Mouse (Mus musculus): ENCODE results near the gene Gm17019.
"Not testable (repeated sequence)": the region's sequence is repeated elsewhere in the genome, so short reads cannot be mapped to it uniquely, and the experiment has no call there.

DNA sequence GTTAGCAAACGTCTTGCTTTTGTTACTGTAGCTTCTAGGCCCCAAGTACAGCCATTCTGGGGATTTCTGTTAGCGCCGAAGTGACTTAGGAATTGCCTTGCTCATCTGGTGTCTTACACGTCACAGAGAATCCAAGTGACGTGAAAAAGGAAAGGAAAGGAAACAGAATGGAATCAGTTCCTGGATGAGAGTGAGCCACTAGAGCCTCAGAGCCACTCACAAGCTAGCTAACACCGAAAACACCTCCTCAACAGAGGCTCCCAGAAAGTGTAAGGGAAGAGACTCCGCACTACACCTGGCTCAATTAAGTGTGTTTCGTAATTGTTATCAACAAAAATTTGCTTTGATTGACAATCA is 20.8 kb upstream of the Gm17019 start:
- not testable (repeated sequence) for TF ChIP-seq REST (IDR thresholded peaks at IDR 0.05; ENCODE audit: insufficient read depth, insufficient read length); POLR2A (IDR thresholded peaks at IDR 0.05; ENCODE audit: insufficient read length, low read depth); USF1 (IDR thresholded peaks at IDR 0.05; ENCODE audit: low read depth); MAX (IDR thresholded peaks at IDR 0.05; ENCODE audit: low read depth); E2F4 (IDR thresholded peaks at IDR 0.05; ENCODE audit: insufficient read depth); TCF12 (IDR thresholded peaks at IDR 0.05; ENCODE audit: insufficient read depth, poor library complexity, severe bottlenecking); TCF3 (IDR thresholded peaks at IDR 0.05; ENCODE audit: insufficient read length, low read depth); CEBPB (IDR thresholded peaks at IDR 0.05; ENCODE audit: insufficient read depth, poor library complexity, severe bottlenecking); POLR2AphosphoS2 (IDR thresholded peaks at IDR 0.05; ENCODE audit: insufficient read length, low read depth); MYOG (IDR thresholded peaks at IDR 0.05; ENCODE audit: control insufficient read depth in 1 of 3, insufficient read depth in 1 of 3, insufficient read length in 2 of 3, low read depth in 2 of 3); MYOD1 (IDR thresholded peaks at IDR 0.05; ENCODE audit: control insufficient read depth in 1 of 3, insufficient read length in 2 of 3, low read depth in 2 of 3); SRF (IDR thresholded peaks at IDR 0.05; ENCODE audit: control insufficient read depth, insufficient read length, low read depth)
